Mouse (Mus musculus) ES-Bruce4 (cell line): ENCODE measurements around the gene Hist1h4k.

ENCODE experiments used
- CTCF ChIP-seq: IDR thresholded peaks from one replicate; pipeline ENCODE4 v1.8.1; 2011; ENCODE audit warnings: low read depth, low read length
- EP300 ChIP-seq: IDR thresholded peaks from 2 replicates; pipeline ENCODE4 v1.6.1; 2011; ENCODE audit warnings: low read depth, low read length; ENCODE audit not compliant: insufficient read depth
- POLR2A ChIP-seq: IDR thresholded peaks from one replicate; pipeline ENCODE4 v1.8.1; 2011; ENCODE audit warnings: low read length; ENCODE audit not compliant: insufficient read depth

- TF ChIP-seq CTCF = no peak
- no peak for TF ChIP-seq POLR2A
- TF ChIP-seq EP300 = peak; percentile 94
These were observed 20.8 kb downstream of the Hist1h4k start for GRCm38 (mm10) chr13:21729544-21729943.
